Mouse (Mus musculus) intestine, embryonic 14.5 days (tissue): ENCODE data around the gene Trpc7. TPM values are rescaled to one million over a fixed set of nuclear protein-coding genes. Genes with fewer than 3 reads are reported as not detected.

ENCODE experiments used
- ATAC-seq: fragments of 200-750 bp; cut with Nextera tagmentation; replicated peaks from 2 replicates; pipeline ENCODE4 v1.8.0; 2017; ENCODE audit warnings: low read depth, moderate number of reproducible peaks, moderate TSS enrichment, moderate library complexity; ENCODE audit not compliant: low FRiP score, low TSS enrichment
- DNase-seq: peaks from one replicate; pipeline ENCODE4 v3.0.0-alpha.2; 2018; ENCODE audit warnings: low spot score
- H3K27ac ChIP-seq: fragments of 300-500 bp; sonication (generic); 2 replicates; pipeline ENCODE4 v1.5.1; 2014; ENCODE audit warnings: low read depth, mild to moderate bottlenecking, control low read depth
- H3K27me3 ChIP-seq: fragments of 300-500 bp; sonication (generic); replicated peaks from 2 replicates; pipeline ENCODE4 v1.6.1; 2014; ENCODE audit warnings: low read length, control low read depth; ENCODE audit not compliant: control insufficient read depth, insufficient read depth
- H3K36me3 ChIP-seq: fragments of 300-500 bp; sonication (generic); 2 replicates; pipeline ENCODE4 v1.6.1; 2014; ENCODE audit warnings: low read length, control low read depth; ENCODE audit not compliant: control insufficient read depth, insufficient read depth
- H3K4me1 ChIP-seq: fragments of 300-500 bp; sonication (generic); replicated peaks from 2 replicates; pipeline ENCODE4 v1.6.1; 2014; ENCODE audit warnings: low read length, control low read depth, mixed read lengths; ENCODE audit not compliant: control insufficient read depth, insufficient read depth
- H3K4me2 ChIP-seq: fragments of 300-500 bp; sonication (generic); 2 replicates; pipeline ENCODE4 v1.6.1; 2014; ENCODE audit warnings: low read length
- H3K4me3 ChIP-seq: fragments of 300-500 bp; sonication (generic); 2 replicates; pipeline ENCODE4 v1.5.1; 2014; ENCODE audit warnings: low read depth, low read length, control low read depth, mixed read lengths
- H3K9ac ChIP-seq: fragments of 300-500 bp; sonication (generic); 2 replicates; pipeline ENCODE4 v1.6.1; 2014; ENCODE audit warnings: mild to moderate bottlenecking, low read length
- H3K9me3 ChIP-seq: fragments of 300-500 bp; sonication (generic); 2 replicates; pipeline ENCODE4 v1.6.1; 2016; ENCODE audit warnings: low read length, control low read depth; ENCODE audit not compliant: control insufficient read depth
- WGBS: fragments of 180-500 bp; shearing (Covaris S2); extraction: QIAGEN DNeasy Blood & Tissue Kit; methylation state at CpG from one replicate; pipeline ENCODE4 v1.1.7; 2014; 5-methylcytosine and 5-hydroxymethylcytosine counted together
- polyA plus RNA-seq: library from polyadenylated mRNA; unstranded; fragments of >200 nt; fragmentation: Nextera tagmentation; extraction: Ambion mirVana; gene quantifications from 2 replicates; pipeline ENCODE4 v1.2.1, GENCODE M21; 2014

Gene Trpc7
- 0.27 TPM in 1 of 2 replicates, not detected in the other for polyA plus RNA-seq

GRCm38 (mm10) chr13:56895893-56896292, at the start of gene Trpc7:
Gene Trpc7, minus strand, starts transcription at chr13:56895993.
- ATAC-seq (no peak), DNase-seq (no peak)
- H3K4me2 ChIP-seq: no peak within 1 kb of the TSS
- 56% methylated on average over 3 of the region's 3 CpGs for WGBS
- H3K36me3 ChIP-seq: no peaks in the 10 kb centered on the region
- no peaks in the 10 kb centered on the region for H3K9me3 ChIP-seq
- H3K27me3 ChIP-seq: no peaks in the 10 kb centered on the region
- no peak within 1 kb of the TSS for H3K9ac ChIP-seq
- H3K27ac ChIP-seq: no peak within 1 kb of the TSS
- no peak within 1 kb of the TSS for H3K4me3 ChIP-seq
- no peaks in the 10 kb centered on the region for H3K4me1 ChIP-seq

GRCm38 (mm10) chr13:56939261-56939660, 43.5 kb upstream of the Trpc7 start:
- H3K27ac ChIP-seq: no peak overlapping the region
- H3K4me3 ChIP-seq: no peak overlapping the region
- 80% methylated on average over 11 of the region's 11 CpGs for WGBS
- no peaks in the 10 kb centered on the region for H3K9me3 ChIP-seq
- no peak for ATAC-seq
- no peak for DNase-seq
- no peak overlapping the region for H3K9ac ChIP-seq
- H3K27me3 ChIP-seq: no peaks in the 10 kb centered on the region
- H3K36me3 ChIP-seq: no peaks in the 10 kb centered on the region
- no peaks in the 10 kb centered on the region for H3K4me1 ChIP-seq
- H3K4me2 ChIP-seq: no peak overlapping the region

GRCm38 (mm10) chr13:56933832-56934510, 38.2 kb upstream of the Trpc7 start:
- Histone ChIP-seq H3K27ac (no peak overlapping the region), H3K9ac (no peak overlapping the region), H3K4me1 (no peaks in the 10 kb centered on the region), H3K36me3 (no peaks in the 10 kb centered on the region), H3K9me3 (no peaks in the 10 kb centered on the region), H3K4me2 (no peak overlapping the region), H3K27me3 (no peaks in the 10 kb centered on the region), H3K4me3 (no peak overlapping the region)
- 75% methylated on average over 11 of the region's 11 CpGs for WGBS
- ATAC-seq: no peak
- no peak for DNase-seq

- 92% methylated on average over 2 of the region's 2 CpGs for WGBS
- DNase-seq (no peak), ATAC-seq (no peak)
- Histone ChIP-seq H3K9me3 (no peaks in the 10 kb centered on the region), H3K4me3 (no peak overlapping the region), H3K4me2 (no peak overlapping the region), H3K27me3 (no peaks in the 10 kb centered on the region), H3K36me3 (no peaks in the 10 kb centered on the region), H3K4me1 (no peaks in the 10 kb centered on the region), H3K9ac (no peak overlapping the region), H3K27ac (no peak overlapping the region)
Measured at GRCm38 (mm10) chr13:56930421-56930820, 34.6 kb upstream of the Trpc7 start.

GRCm38 (mm10) chr13:56922976-56923375, 27.2 kb upstream of the Trpc7 start:
- Histone ChIP-seq H3K4me3 (no peak overlapping the region), H3K9me3 (no peaks in the 10 kb centered on the region), H3K9ac (no peak overlapping the region), H3K27me3 (no peaks in the 10 kb centered on the region), H3K36me3 (no peaks in the 10 kb centered on the region), H3K4me2 (no peak overlapping the region), H3K27ac (no peak overlapping the region), H3K4me1 (no peaks in the 10 kb centered on the region)
- WGBS: 72% methylated on average over 2 of the region's 2 CpGs
- no peak for ATAC-seq
- no peak for DNase-seq

GRCm38 (mm10) chr13:56921251-56921650, 25.5 kb upstream of the Trpc7 start:
- H3K4me3 ChIP-seq: no peak overlapping the region
- H3K4me1 ChIP-seq: no peaks in the 10 kb centered on the region
- ATAC-seq: no peak
- DNase-seq: no peak
- no peaks in the 10 kb centered on the region for H3K36me3 ChIP-seq
- no peak overlapping the region for H3K4me2 ChIP-seq
- no peaks in the 10 kb centered on the region for H3K9me3 ChIP-seq
- no peak overlapping the region for H3K27ac ChIP-seq
- WGBS: 71% methylated on average over 3 of the region's 3 CpGs
- no peak overlapping the region for H3K9ac ChIP-seq
- no peaks in the 10 kb centered on the region for H3K27me3 ChIP-seq

- Histone ChIP-seq H3K4me2 (no peak overlapping the region), H3K9ac (no peak overlapping the region), H3K9me3 (no peaks in the 10 kb centered on the region), H3K27ac (no peak overlapping the region), H3K4me1 (no peaks in the 10 kb centered on the region), H3K4me3 (no peak overlapping the region), H3K36me3 (no peaks in the 10 kb centered on the region), H3K27me3 (no peaks in the 10 kb centered on the region)
- 75% methylated on average over 7 of the region's 7 CpGs for WGBS
- DNase-seq (no peak), ATAC-seq (no peak)
Measured at GRCm38 (mm10) chr13:56914721-56915120, 18.9 kb upstream of the Trpc7 start.

- no peak overlapping the region for H3K4me3 ChIP-seq
- no peaks in the 10 kb centered on the region for H3K36me3 ChIP-seq
- no peak overlapping the region for H3K4me2 ChIP-seq
- no peaks in the 10 kb centered on the region for H3K4me1 ChIP-seq
- no peak overlapping the region for H3K27ac ChIP-seq
- 88% methylated on average over 12 of the region's 12 CpGs for WGBS
- no peak overlapping the region for H3K9ac ChIP-seq
- H3K27me3 ChIP-seq: no peaks in the 10 kb centered on the region
- ATAC-seq (no peak), DNase-seq (no peak)
- no peaks in the 10 kb centered on the region for H3K9me3 ChIP-seq
Measured at GRCm38 (mm10) chr13:56911093-56911492, 15.3 kb upstream of the Trpc7 start.

- ATAC-seq (no peak), DNase-seq (peak; percentile 94)
- no peak overlapping the region for H3K4me3 ChIP-seq
- no peaks in the 10 kb centered on the region for H3K36me3 ChIP-seq
- H3K9ac ChIP-seq: no peak overlapping the region
- no peak overlapping the region for H3K4me2 ChIP-seq
- no peak overlapping the region for H3K27ac ChIP-seq
- 3% methylated on average over 17 of the region's 17 CpGs for WGBS
- H3K4me1 ChIP-seq: no peaks in the 10 kb centered on the region
- H3K27me3 ChIP-seq: no peaks in the 10 kb centered on the region
- H3K9me3 ChIP-seq: no peaks in the 10 kb centered on the region
Measured at GRCm38 (mm10) chr13:56895386-56895785, 407 bp downstream of the Trpc7 start.
